Mouse (Mus musculus) C2C12 (cell line): ENCODE measurements around the gene Klk1b9.

ENCODE experiments used
- CTCF ChIP-seq: IDR thresholded peaks from one replicate; pipeline ENCODE4 v1.5.1; 2011; ENCODE audit not compliant: control insufficient read depth, insufficient read depth, insufficient read length
- MAX ChIP-seq: IDR thresholded peaks from one replicate; pipeline ENCODE4 v1.6.1; 2011; ENCODE audit warnings: mild to moderate bottlenecking, control low read depth
- MYOD1 ChIP-seq: IDR thresholded peaks from one replicate; pipeline ENCODE4 v1.6.1; 2011; ENCODE audit warnings: low read depth; ENCODE audit not compliant: control insufficient read depth, insufficient read length
- MYOG ChIP-seq: IDR thresholded peaks from one replicate; pipeline ENCODE4 v1.6.1; 2011; ENCODE audit not compliant: control insufficient read depth, insufficient read length; ENCODE audit errors: extremely low read depth
- USF1 ChIP-seq: IDR thresholded peaks from one replicate; pipeline ENCODE4 v1.6.1; 2011; ENCODE audit warnings: low read depth, mild to moderate bottlenecking, control low read depth, moderate library complexity

GRCm38 (mm10) chr7:43967612-43968011 lies 8.2 kb upstream of the Klk1b9 start:
- TF ChIP-seq CTCF: no peak
- TF ChIP-seq MAX: no peak
- no peak for TF ChIP-seq MYOG
- no peak for TF ChIP-seq USF1
- TF ChIP-seq MYOD1: no peak
